Mouse (Mus musculus): ENCODE results near the gene Zfyve28. TPM values are rescaled to one million over a fixed set of nuclear protein-coding genes. Genes with fewer than 3 reads are reported as not detected.

Zfyve28 gene
- total and polyA plus RNA-seq, 3 experiments, result 0.65 to 1.3 (median 0.75) TPM

DNA sequence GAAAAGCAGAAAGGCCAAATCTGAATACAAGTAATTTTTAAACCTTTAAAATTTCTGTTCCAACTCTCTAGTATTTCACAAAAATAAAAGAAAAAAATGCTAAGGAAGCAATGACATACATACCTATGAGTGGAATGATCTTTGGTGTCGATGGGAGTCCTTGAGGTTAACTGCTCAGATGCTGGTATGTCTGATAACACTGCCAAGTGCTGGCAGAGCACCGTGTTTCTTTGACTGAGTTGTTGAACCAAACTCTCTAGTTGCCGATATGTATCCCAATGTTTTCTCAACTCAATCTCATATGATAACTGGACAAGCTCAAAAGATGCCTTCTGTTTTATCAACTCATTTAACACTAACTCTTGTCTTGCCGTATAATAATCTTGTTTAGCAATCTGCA, 122.5 kb downstream of the Zfyve28 start:
- H3K9ac ChIP-seq (ENCODE audit: low read depth, low read length), result no peak overlapping the region
- no peak overlapping the region for H3K27ac ChIP-seq

DNA sequence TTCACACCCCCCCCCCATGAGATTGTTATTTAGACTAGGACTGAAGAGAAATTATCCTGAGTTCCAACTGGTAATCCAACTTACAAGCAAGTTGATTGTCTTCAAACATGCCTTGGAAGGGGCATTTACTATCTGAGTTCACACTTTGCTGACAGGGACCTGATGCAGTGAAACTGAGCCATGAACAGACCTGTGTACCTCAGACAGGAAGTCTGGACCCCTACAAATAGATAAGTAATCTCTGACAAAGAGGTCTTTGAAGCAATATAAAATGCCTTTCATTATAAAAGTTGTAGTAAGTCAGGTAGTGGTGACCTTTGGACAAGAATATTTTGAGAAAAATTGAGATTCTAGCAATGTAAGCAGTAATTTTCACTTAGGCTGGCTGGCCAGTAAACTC, 139.8 kb downstream of the Zfyve28 start:
- TF ChIP-seq POLR2A (IDR thresholded peaks at IDR 0.05; ENCODE audit: insufficient read depth, low read depth, low read length) (no peak), CTCF (IDR thresholded peaks at IDR 0.05) (no peak), EP300 (IDR thresholded peaks at IDR 0.05; ENCODE audit: insufficient read depth, low read depth, low read length) (no peak)
- DNase-seq, result no peak
- Histone ChIP-seq H3K36me3 (ENCODE audit: control insufficient read depth, insufficient read depth, low read length) (no peaks in the 10 kb centered on the region), H3K9ac (ENCODE audit: low read depth, low read length) (no peak overlapping the region), H3K79me2 (replicated peaks; ENCODE audit: control insufficient read depth, insufficient read depth, low read length) (no peaks in the 10 kb centered on the region), H3K4me1 (ENCODE audit: control insufficient read depth, insufficient read depth, low read length) (no peaks in the 10 kb centered on the region), H3K27me3 (ENCODE audit: control insufficient read depth, insufficient read depth, low read length) (no peaks in the 10 kb centered on the region), H3K4me3 (no peak overlapping the region), H3K27ac (no peak overlapping the region)
- intact Hi-C loops (cut with DNase I), result no loop called here

More for the DNA sequence above, 122.5 kb downstream of the Zfyve28 start:
- intact Hi-C loops (cut with DNase I), result loop anchor here (5.0 kb wide), 1 partner anchor 202 kb away; the partner anchor contains the start of gene Fam193a
- TF ChIP-seq CTCF (IDR thresholded peaks at IDR 0.05) (no peak), POLR2A (IDR thresholded peaks at IDR 0.05; ENCODE audit: insufficient read depth, low read depth, low read length) (no peak), EP300 (IDR thresholded peaks at IDR 0.05; ENCODE audit: insufficient read depth, low read depth, low read length) (no peak)
- H3K27me3 ChIP-seq (ENCODE audit: control insufficient read depth, insufficient read depth, low read length), result no peaks in the 10 kb centered on the region
- no peak for DNase-seq
- WGBS, result 35% methylated on average over 4 of the region's 4 CpGs
- H3K4me1 ChIP-seq (ENCODE audit: control insufficient read depth, insufficient read depth, low read length), result peaks cover 5% of the 10 kb centered on the region; the same call in 1 of the 2 replicates
- H3K79me2 ChIP-seq (replicated peaks; ENCODE audit: control insufficient read depth, insufficient read depth, low read length), result no peaks in the 10 kb centered on the region
- H3K4me3 ChIP-seq, result no peak overlapping the region
- peaks cover 5% of the 10 kb centered on the region for H3K36me3 ChIP-seq (ENCODE audit: control insufficient read depth, insufficient read depth, low read length)

DNA sequence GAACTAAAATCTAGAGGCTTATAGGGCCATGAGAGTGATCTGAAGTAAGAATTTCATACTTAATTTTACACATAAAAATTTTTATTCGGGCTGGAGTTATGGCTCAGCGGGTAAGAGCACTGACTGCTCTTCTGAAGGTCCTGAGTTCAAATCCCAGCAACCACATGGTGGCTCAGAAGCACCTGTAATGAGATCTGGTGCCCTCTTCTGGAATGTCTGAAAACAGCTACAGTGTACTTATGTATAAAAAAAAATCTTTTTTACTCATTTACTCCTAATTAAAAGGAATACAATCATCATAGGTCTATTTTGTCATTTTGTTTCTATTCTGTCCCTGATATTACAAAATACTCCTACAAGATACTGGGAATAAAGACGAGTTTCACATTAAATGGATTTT, 140.7 kb downstream of the Zfyve28 start:
- intact Hi-C loops (cut with DNase I), result no loop called here
- TF ChIP-seq EP300 (IDR thresholded peaks at IDR 0.05; ENCODE audit: insufficient read depth, low read depth, low read length) (no peak), CTCF (IDR thresholded peaks at IDR 0.05) (peak; percentile 55)
- no peak overlapping the region for H3K4me3 ChIP-seq

More for the DNA sequence above, 140.7 kb downstream of the Zfyve28 start:
- no peak overlapping the region for H3K9ac ChIP-seq (ENCODE audit: low read depth, low read length)
- no peaks in the 10 kb centered on the region for H3K79me2 ChIP-seq (replicated peaks; ENCODE audit: control insufficient read depth, insufficient read depth, low read length)
- H3K4me1 ChIP-seq (ENCODE audit: control insufficient read depth, insufficient read depth, low read length), result no peaks in the 10 kb centered on the region
- H3K27me3 ChIP-seq (ENCODE audit: control insufficient read depth, insufficient read depth, low read length), result no peaks in the 10 kb centered on the region
- 93% methylated on average over 3 of the region's 3 CpGs for WGBS
- no peak for DNase-seq
- H3K36me3 ChIP-seq (ENCODE audit: control insufficient read depth, insufficient read depth, low read length), result no peaks in the 10 kb centered on the region
- H3K27ac ChIP-seq, result no peak overlapping the region

Other genes starting within 250 kb of the Zfyve28 start
- 1 to 10 TPM; 7.0 TPM for gene Poln, start 119.0 kb downstream of the Zfyve28 start, total RNA-seq (2021)
- gene Poln, start 119.0 kb downstream of the Zfyve28 start, polyA plus RNA-seq (2012; rRNA removed), result 3.4 and 4.3 TPM in 2 replicates
- 1 to 10 TPM; 3.2 to 4.8 TPM for gene Haus3, start 118.9 kb downstream of the Zfyve28 start, total RNA-seq (2021)
- gene Haus3, start 118.9 kb downstream of the Zfyve28 start, polyA plus RNA-seq (2012; rRNA removed), result 0.92 and 1.8 TPM in 2 replicates
- gene Mxd4, start 100.7 kb downstream of the Zfyve28 start, total RNA-seq (2021), result 10 to 100 TPM; 63.3 to 71.4 TPM
- 78.1 and 89.8 TPM in 2 replicates for gene Mxd4, start 100.7 kb downstream of the Zfyve28 start, polyA plus RNA-seq (2012; rRNA removed)
- not detected for gene Cfap99, start 151 bp upstream of the Zfyve28 start, total RNA-seq (2021)
- gene Cfap99, start 151 bp upstream of the Zfyve28 start, polyA plus RNA-seq (2012; rRNA removed), result not detected in 2 replicates
- gene Rnf4, start 47.8 kb upstream of the Zfyve28 start, total RNA-seq (2021), result 10 to 100 TPM; 30.9 to 31.5 TPM
- 27.2 and 44.3 TPM in 2 replicates for gene Rnf4, start 47.8 kb upstream of the Zfyve28 start, polyA plus RNA-seq (2012; rRNA removed)
- 10 to 100 TPM; 24.7 TPM for gene Fam193a, start 81.5 kb upstream of the Zfyve28 start, total RNA-seq (2021)
- gene Fam193a, start 81.5 kb upstream of the Zfyve28 start, polyA plus RNA-seq (2012; rRNA removed), result 23.6 and 31.3 TPM in 2 replicates
- gene Tnip2, start 225.5 kb upstream of the Zfyve28 start, total RNA-seq (2021), result 1 to 10 TPM; 5.9 to 6.7 TPM
- 12.5 and 14.5 TPM in 2 replicates for gene Tnip2, start 225.5 kb upstream of the Zfyve28 start, polyA plus RNA-seq (2012; rRNA removed)
- 1 to 10 TPM; 2.7 to 3.1 TPM for gene Sh3bp2, start 237.4 kb upstream of the Zfyve28 start, total RNA-seq (2021)
- gene Sh3bp2, start 237.4 kb upstream of the Zfyve28 start, polyA plus RNA-seq (2012; rRNA removed), result 3.7 and 4.4 TPM in 2 replicates